Mouse (Mus musculus): ENCODE data around the gene Gbf1.

- TF ChIP-seq CTCF (IDR thresholded peaks at IDR 0.05; ENCODE audit: control insufficient read depth, insufficient read depth, insufficient read length) = no peak
- TF ChIP-seq USF1 (IDR thresholded peaks at IDR 0.05; ENCODE audit: low read depth) = no peak
Observed at GRCm38 (mm10) chr19:46306751-46307289, 154.5 kb downstream of the Gbf1 start.
